Mouse (Mus musculus) liver, embryonic 16.5 days (tissue): Measurements from ENCODE around the gene Fads6. TPM values are rescaled to one million over a fixed set of nuclear protein-coding genes. Genes with fewer than 3 reads are reported as not detected.

Experiments
- ATAC-seq: fragments of 200-750 bp; cut with Nextera tagmentation; 2 replicates; pipeline ENCODE4 v1.8.0; 2017; ENCODE audit warnings: low read depth, mild to moderate bottlenecking, moderate number of reproducible peaks, moderate library complexity
- H3K27ac ChIP-seq: fragments of 300-500 bp; sonication (generic); 2 replicates; pipeline ENCODE4 v1.5.1; 2014; ENCODE audit warnings: mild to moderate bottlenecking, low read length
- H3K27me3 ChIP-seq: fragments of 300-500 bp; sonication (generic); 2 replicates; pipeline ENCODE4 v1.6.1; 2014; ENCODE audit warnings: low read depth, low read length, mixed read lengths; ENCODE audit not compliant: control insufficient read depth, insufficient read depth
- H3K36me3 ChIP-seq: fragments of 300-500 bp; sonication (generic); 2 replicates; pipeline ENCODE4 v1.6.1; 2014; ENCODE audit warnings: mild to moderate bottlenecking; ENCODE audit not compliant: control insufficient read depth, insufficient read depth
- H3K4me1 ChIP-seq: fragments of 300-500 bp; sonication (generic); 2 replicates; pipeline ENCODE4 v1.6.1; 2014; ENCODE audit warnings: low read depth, low read length, mixed read lengths; ENCODE audit not compliant: control insufficient read depth
- H3K4me2 ChIP-seq: fragments of 300-500 bp; sonication (generic); 2 replicates; pipeline ENCODE4 v1.6.1; 2014; ENCODE audit warnings: low read depth, low read length, mixed read lengths
- H3K4me3 ChIP-seq: fragments of 300-500 bp; sonication (generic); 2 replicates; pipeline ENCODE4 v1.5.1; 2014; ENCODE audit warnings: low read depth, mild to moderate bottlenecking, low read length
- H3K9ac ChIP-seq: fragments of 300-500 bp; sonication (generic); 2 replicates; pipeline ENCODE4 v1.6.1; 2014; ENCODE audit warnings: low read depth, low read length
- H3K9me3 ChIP-seq: fragments of 300-500 bp; sonication (generic); replicated peaks from 2 replicates; pipeline ENCODE4 v1.6.1; 2016; ENCODE audit warnings: low read length; ENCODE audit not compliant: control insufficient read depth
- WGBS: fragments of 180-500 bp; shearing (Covaris S2); extraction: QIAGEN DNeasy Blood & Tissue Kit; methylation state at CpG from one replicate; pipeline ENCODE4 v1.1.7; 2014; ENCODE audit not compliant: insufficient replicate concordance; 5-methylcytosine and 5-hydroxymethylcytosine counted together
- polyA plus RNA-seq: library from polyadenylated mRNA; unstranded; fragments of >200 nt; fragmentation: Nextera tagmentation; extraction: Ambion mirVana; gene quantifications from 2 replicates; pipeline ENCODE4 v1.2.1, GENCODE M21; 2015

The Fads6 gene
- polyA plus RNA-seq, 1 experiment from 2014 or later: 4.5 TPM

- peaks cover 11% of the 10 kb centered on the region; the same call in 1 of the 2 replicates for H3K27me3 ChIP-seq
- H3K4me1 ChIP-seq: peaks cover 5% of the 10 kb centered on the region
- H3K4me2 ChIP-seq: peak overlapping the region; percentile 36; the same call in 1 of the 2 replicates
- peak; percentile 71 for ATAC-seq
- 44% methylated on average over 14 of the region's 14 CpGs for WGBS
- H3K9ac ChIP-seq: no peak overlapping the region; the same call in 1 of the 2 replicates
- no peaks in the 10 kb centered on the region for H3K9me3 ChIP-seq
- H3K27ac ChIP-seq: peak overlapping the region; percentile 85
- no peaks in the 10 kb centered on the region; the same call in 1 of the 2 replicates for H3K36me3 ChIP-seq
- H3K4me3 ChIP-seq: peak overlapping the region; percentile 19; the same call in 1 of the 2 replicates
Observed at GRCm38 (mm10) chr11:115292631-115293375, 4.7 kb downstream of the Fads6 start.

GRCm38 (mm10) chr11:115291503-115291902, 6.0 kb downstream of the Fads6 start:
- Histone ChIP-seq H3K4me1 (peaks cover 5% of the 10 kb centered on the region), H3K27ac (peak overlapping the region; percentile 85), H3K4me2 (no peak overlapping the region), H3K9me3 (no peaks in the 10 kb centered on the region), H3K4me3 (no peak overlapping the region), H3K36me3 (no peaks in the 10 kb centered on the region; the same call in 1 of the 2 replicates), H3K27me3 (no peaks in the 10 kb centered on the region), H3K9ac (no peak overlapping the region; the same call in 1 of the 2 replicates)
- WGBS: 60% methylated on average over 10 of the region's 10 CpGs
- no peak for ATAC-seq

GRCm38 (mm10) chr11:115290919-115291318, 6.5 kb downstream of the Fads6 start:
- Histone ChIP-seq H3K9me3 (no peaks in the 10 kb centered on the region), H3K4me2 (no peak overlapping the region), H3K4me1 (peaks cover 5% of the 10 kb centered on the region), H3K36me3 (no peaks in the 10 kb centered on the region; the same call in 1 of the 2 replicates), H3K4me3 (no peak overlapping the region), H3K9ac (no peak overlapping the region), H3K27ac (no peak overlapping the region), H3K27me3 (no peaks in the 10 kb centered on the region)
- 64% methylated on average over 6 of the region's 6 CpGs for WGBS
- ATAC-seq: no peak

- H3K4me2 ChIP-seq: no peak overlapping the region
- H3K9ac ChIP-seq: no peak overlapping the region
- no peak overlapping the region for H3K4me3 ChIP-seq
- no peaks in the 10 kb centered on the region; the same call in 1 of the 2 replicates for H3K36me3 ChIP-seq
- H3K9me3 ChIP-seq: no peaks in the 10 kb centered on the region
- WGBS: 68% methylated on average over 1 of the region's 1 CpGs
- H3K4me1 ChIP-seq: peaks cover 5% of the 10 kb centered on the region
- H3K27ac ChIP-seq: no peak overlapping the region
- H3K27me3 ChIP-seq: no peaks in the 10 kb centered on the region
- ATAC-seq: no peak
Observed at GRCm38 (mm10) chr11:115290314-115290713, 7.1 kb downstream of the Fads6 start.

- ATAC-seq: no peak
- H3K4me1 ChIP-seq: peaks cover 5% of the 10 kb centered on the region
- WGBS: 52% methylated on average over 8 of the region's 8 CpGs
- no peak overlapping the region for H3K4me2 ChIP-seq
- H3K9ac ChIP-seq: no peak overlapping the region
- no peaks in the 10 kb centered on the region; the same call in 1 of the 2 replicates for H3K36me3 ChIP-seq
- no peaks in the 10 kb centered on the region for H3K9me3 ChIP-seq
- no peak overlapping the region for H3K27ac ChIP-seq
- no peaks in the 10 kb centered on the region for H3K27me3 ChIP-seq
- H3K4me3 ChIP-seq: no peak overlapping the region
Observed at GRCm38 (mm10) chr11:115289885-115290284, 7.6 kb downstream of the Fads6 start.

- no peaks in the 10 kb centered on the region for H3K36me3 ChIP-seq
- H3K4me1 ChIP-seq: peaks cover 5% of the 10 kb centered on the region
- H3K4me2 ChIP-seq: no peak overlapping the region
- H3K4me3 ChIP-seq: no peak overlapping the region
- no peak for ATAC-seq
- no peaks in the 10 kb centered on the region for H3K9me3 ChIP-seq
- H3K27me3 ChIP-seq: no peaks in the 10 kb centered on the region
- H3K9ac ChIP-seq: no peak overlapping the region
- WGBS: 64% methylated on average over 2 of the region's 2 CpGs
- H3K27ac ChIP-seq: no peak overlapping the region
Observed at GRCm38 (mm10) chr11:115288305-115288704, 9.2 kb downstream of the Fads6 start.

- WGBS: 68% methylated on average over 5 of the region's 5 CpGs
- H3K27ac ChIP-seq: no peak overlapping the region
- H3K36me3 ChIP-seq: no peaks in the 10 kb centered on the region
- H3K9me3 ChIP-seq: no peaks in the 10 kb centered on the region
- H3K27me3 ChIP-seq: no peaks in the 10 kb centered on the region
- no peak overlapping the region for H3K4me3 ChIP-seq
- H3K4me2 ChIP-seq: no peak overlapping the region
- no peak overlapping the region for H3K9ac ChIP-seq
- peaks cover 5% of the 10 kb centered on the region for H3K4me1 ChIP-seq
- peak; percentile 28; the same call in 1 of the 2 replicates for ATAC-seq
Observed at GRCm38 (mm10) chr11:115287386-115287785, 10.1 kb downstream of the Fads6 start.

GRCm38 (mm10) chr11:115286201-115286993, 11.1 kb downstream of the Fads6 start:
- no peak overlapping the region for H3K9ac ChIP-seq
- H3K9me3 ChIP-seq: no peaks in the 10 kb centered on the region
- no peaks in the 10 kb centered on the region for H3K27me3 ChIP-seq
- peaks cover under 1% of the 10 kb centered on the region; the same call in 1 of the 2 replicates for H3K4me1 ChIP-seq
- no peak overlapping the region for H3K27ac ChIP-seq
- WGBS: 59% methylated on average over 19 of the region's 19 CpGs
- no peaks in the 10 kb centered on the region for H3K36me3 ChIP-seq
- no peak for ATAC-seq
- H3K4me2 ChIP-seq: no peak overlapping the region
- no peak overlapping the region for H3K4me3 ChIP-seq

GRCm38 (mm10) chr11:115285282-115285681, 12.2 kb downstream of the Fads6 start:
- Histone ChIP-seq H3K27ac (no peak overlapping the region), H3K9me3 (no peaks in the 10 kb centered on the region), H3K4me3 (no peak overlapping the region), H3K27me3 (no peaks in the 10 kb centered on the region), H3K9ac (no peak overlapping the region), H3K4me2 (no peak overlapping the region), H3K36me3 (no peaks in the 10 kb centered on the region), H3K4me1 (no peaks in the 10 kb centered on the region)
- WGBS: 19% methylated on average over 4 of the region's 4 CpGs
- no peak for ATAC-seq
